Mouse (Mus musculus): ENCODE results near the gene Tfeb.

- TF ChIP-seq CTCF (IDR thresholded peaks at IDR 0.05; ENCODE audit: low read depth, low read length) (no peak), POLR2A (IDR thresholded peaks at IDR 0.05; ENCODE audit: extremely low read depth, insufficient read depth, low read length) (no peak)
These were observed 23.8 kb upstream of the Tfeb start for GRCm38 (mm10) chr17:47712889-47713571.
